Mouse (Mus musculus): ENCODE measurements around the gene St5. TPM values are rescaled to one million over a fixed set of nuclear protein-coding genes. Genes with fewer than 3 reads are reported as not detected.

St5 gene
- total and polyA plus RNA-seq, 3 experiments, result 2.6 to 3.4 TPM; not detected in 1

DNA sequence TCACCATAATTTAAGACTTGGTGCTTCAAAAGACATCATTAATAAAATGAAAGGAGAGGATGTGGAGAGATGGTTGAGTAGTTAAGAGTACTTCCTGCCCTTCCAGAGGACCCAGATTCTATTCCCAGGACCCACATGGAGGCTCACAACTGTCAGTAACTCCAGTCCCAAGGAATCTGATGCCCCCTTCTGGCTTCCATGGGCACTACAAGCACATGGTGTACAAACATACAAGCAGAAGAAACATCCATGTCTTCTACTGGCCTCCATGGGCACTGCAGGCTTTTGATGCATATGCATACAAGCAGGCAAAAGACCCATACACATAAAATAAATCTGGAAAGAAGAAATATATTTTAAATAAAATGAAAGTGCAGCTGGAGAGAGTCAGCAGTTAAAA, 3.2 kb downstream of the St5 start:
- Histone ChIP-seq H3K27me3 (ENCODE audit: control insufficient read depth in 1 of 2, insufficient read depth in 2 of 2, low read length in 2 of 2) (no peaks in the 10 kb centered on the region), H3K4me1 (ENCODE audit: control insufficient read depth in 1 of 2, insufficient read depth in 2 of 2, low read length in 2 of 2) (peaks cover 0 to 20% of the 10 kb centered on the region in 2 experiments; a peak in 3 of 4 replicates), H3K27ac (ENCODE audit: control insufficient read depth, low read depth, low read length) (no peak overlapping the region), H3K4me3 (ENCODE audit: control insufficient read depth in 1 of 2, insufficient read depth in 1 of 2, low read depth in 2 of 2, low read length in 2 of 2) (no peak overlapping the region), H3K36me3 (ENCODE audit: control insufficient read depth in 1 of 2, insufficient read depth in 2 of 2, low read length in 2 of 2) (peaks cover 0 to 13% of the 10 kb centered on the region in 2 experiments; a peak in 2 of 4 replicates), H3K79me2 (ENCODE audit: control insufficient read depth, insufficient read depth, low read length, poor library complexity) (peaks cover 4% of the 10 kb centered on the region), H3K9me3 (replicated peaks; ENCODE audit: insufficient read depth, low read length) (no peaks in the 10 kb centered on the region), H3K9ac (ENCODE audit: control insufficient read depth, low read depth, low read length, poor library complexity, severe bottlenecking) (no peak overlapping the region)
- TF ChIP-seq CTCF (IDR thresholded peaks at IDR 0.05 in 2 of 3, conservative IDR thresholded peaks at IDR 0.05 in 1 of 3; ENCODE audit: control insufficient read depth in 1 of 3, insufficient read depth in 1 of 3, low read depth in 2 of 3, low read length in 3 of 3, poor library complexity in 1 of 3, severe bottlenecking in 1 of 3), result peak; percentile 24 to 52 (median 48); a peak in 5 of 6 replicates
- TF ChIP-seq RAD21 (IDR thresholded peaks at IDR 0.05; ENCODE audit: low read depth, low read length), result peak; percentile 24
- no peak for TF ChIP-seq MYC (IDR thresholded peaks at IDR 0.05; ENCODE audit: low read depth, low read length)
- no peak for TF ChIP-seq JUND (IDR thresholded peaks at IDR 0.05; ENCODE audit: low read depth, low read length)
- no peak for TF ChIP-seq POLR2AphosphoS5 (IDR thresholded peaks at IDR 0.05; ENCODE audit: borderline replicate concordance, low read depth, low read length)
- TF ChIP-seq GABPA (IDR thresholded peaks at IDR 0.05; ENCODE audit: low read depth, low read length), result no peak
- TF ChIP-seq HCFC1 (IDR thresholded peaks at IDR 0.05; ENCODE audit: low read depth, low read length), result no peak
- no peak for TF ChIP-seq GATA1 (IDR thresholded peaks at IDR 0.05; ENCODE audit: low read depth, low read length)
- TF ChIP-seq CHD2 (IDR thresholded peaks at IDR 0.05; ENCODE audit: low read length), result no peak
- TF ChIP-seq MAX (IDR thresholded peaks at IDR 0.05; ENCODE audit: low read length), result 0 out of 2 replicates have a peak, but pooled peaks have one; percentile 32
- no peak for TF ChIP-seq USF2 (IDR thresholded peaks at IDR 0.05; ENCODE audit: borderline replicate concordance in 1 of 2, insufficient read depth in 1 of 2, low read depth in 1 of 2, low read length in 2 of 2)
- no peak for TF ChIP-seq ELF1 (IDR thresholded peaks at IDR 0.05; ENCODE audit: low read depth, low read length)
- no peak for TF ChIP-seq RCOR1 (IDR thresholded peaks at IDR 0.05; ENCODE audit: low read depth, low read length)
- TF ChIP-seq ZNF384 (IDR thresholded peaks at IDR 0.05; ENCODE audit: low read depth, low read length), result no peak
- TF ChIP-seq POLR2A (IDR thresholded peaks at IDR 0.05; ENCODE audit: control insufficient read depth in 1 of 2, insufficient read depth in 1 of 2, low read depth in 1 of 2, low read length in 2 of 2, poor library complexity in 1 of 2), result no peak
- no peak for TF ChIP-seq USF1 (IDR thresholded peaks at IDR 0.05; ENCODE audit: low read depth, low read length)
- TF ChIP-seq UBTF (IDR thresholded peaks at IDR 0.05; ENCODE audit: borderline replicate concordance, insufficient read depth, low read depth, low read length), result no peak
- no peak for TF ChIP-seq MYB (IDR thresholded peaks at IDR 0.05; ENCODE audit: low read depth, low read length)
- peak; percentile 24; the same call in 1 of the 2 replicates for TF ChIP-seq SMC3 (IDR thresholded peaks at IDR 0.05; ENCODE audit: low read depth, low read length)
- DNase-seq (ENCODE audit: low read depth, low spot score), result peak; percentile 53

DNA sequence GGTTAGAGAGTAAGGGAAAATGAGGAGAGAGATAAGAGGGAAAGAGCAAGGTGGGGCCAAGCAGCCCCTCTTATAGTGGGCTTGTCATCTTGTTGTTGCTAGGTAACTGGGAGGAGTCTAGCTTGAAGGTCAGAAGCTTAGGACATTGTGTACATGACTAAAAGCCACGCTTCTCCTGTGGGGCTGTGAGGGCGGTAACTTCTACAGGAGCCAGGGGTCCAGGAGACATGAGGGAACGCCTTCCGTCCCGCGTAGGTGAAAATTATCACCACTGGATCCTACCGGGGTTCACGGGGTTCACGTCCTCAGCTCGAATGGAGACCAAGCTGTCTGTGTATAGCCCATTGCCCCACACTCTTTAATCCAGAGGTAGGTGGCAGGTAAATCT, 8.1 kb downstream of the St5 start:
- Histone ChIP-seq H3K9me3 (replicated peaks; ENCODE audit: insufficient read depth, low read length) (no peaks in the 10 kb centered on the region), H3K9ac (ENCODE audit: control insufficient read depth, low read depth, low read length, poor library complexity, severe bottlenecking) (no peak overlapping the region), H3K4me3 (ENCODE audit: control insufficient read depth in 1 of 2, insufficient read depth in 1 of 2, low read depth in 2 of 2, low read length in 2 of 2) (no peak overlapping the region), H3K4me1 (ENCODE audit: control insufficient read depth in 1 of 2, insufficient read depth in 2 of 2, low read length in 2 of 2) (peaks cover 0 to 9% of the 10 kb centered on the region in 2 experiments; a peak in 2 of 4 replicates), H3K27me3 (ENCODE audit: control insufficient read depth in 1 of 2, insufficient read depth in 2 of 2, low read length in 2 of 2) (no peaks in the 10 kb centered on the region), H3K27ac (ENCODE audit: control insufficient read depth, low read depth, low read length) (no peak overlapping the region), H3K36me3 (ENCODE audit: control insufficient read depth in 1 of 2, insufficient read depth in 2 of 2, low read length in 2 of 2) (peaks cover 0 to 3% of the 10 kb centered on the region in 2 experiments; a peak in 1 of 4 replicates), H3K79me2 (ENCODE audit: control insufficient read depth, insufficient read depth, low read length, poor library complexity) (no peaks in the 10 kb centered on the region)
- no peak for DNase-seq (ENCODE audit: low read depth, low spot score)
- TF ChIP-seq POLR2AphosphoS5 (IDR thresholded peaks at IDR 0.05; ENCODE audit: borderline replicate concordance, low read depth, low read length), result no peak
- TF ChIP-seq ZC3H11A (IDR thresholded peaks at IDR 0.05; ENCODE audit: low read depth, low read length), result no peak
- TF ChIP-seq USF2 (IDR thresholded peaks at IDR 0.05; ENCODE audit: borderline replicate concordance in 1 of 2, insufficient read depth in 1 of 2, low read depth in 1 of 2, low read length in 2 of 2), result no peak
- no peak for TF ChIP-seq NRF1 (IDR thresholded peaks at IDR 0.05; ENCODE audit: insufficient read depth, low read depth, low read length, poor library complexity, severe bottlenecking)
- TF ChIP-seq POLR2AphosphoS2 (IDR thresholded peaks at IDR 0.05; ENCODE audit: low read length), result no peak
- no peak for TF ChIP-seq MYB (IDR thresholded peaks at IDR 0.05; ENCODE audit: low read depth, low read length)
- no peak for TF ChIP-seq EP300 (IDR thresholded peaks at IDR 0.05; ENCODE audit: low read depth in 1 of 2, low read length in 2 of 2)
